Mouse (Mus musculus): ENCODE measurements around the gene Lctl. TPM values are rescaled to one million over a fixed set of nuclear protein-coding genes. Genes with fewer than 3 reads are reported as not detected.

Gene Lctl
- polyA plus RNA-seq (2012; rRNA removed): 0.06 and 0.51 TPM in 2 replicates
- not detected in 2 replicates for polyA plus RNA-seq (2014; fragmentation: Nextera tagmentation; extraction: Ambion mirVana)

GRCm38 (mm10) chr9:64116876-64117275 lies at the start of gene Lctl:
Lctl (plus strand) TSS chr9:64117147.
- ATAC-seq (ENCODE audit: low FRiP score, low read depth): no peak
- H3K4me1 ChIP-seq (ENCODE audit: control insufficient read depth, insufficient read depth, low read length): peaks cover 3% of the 10 kb centered on the region; the same call in 1 of the 2 replicates
- H3K4me3 ChIP-seq (replicated peaks; ENCODE audit: low read length): no peak within 1 kb of the TSS
- DNase-seq (ENCODE audit: low spot score): no peak
- 82% methylated on average over 3 of the region's 3 CpGs for WGBS
- H3K9ac ChIP-seq (ENCODE audit: low read depth, low read length, severe bottlenecking): no peak within 1 kb of the TSS
- H3K36me3 ChIP-seq (ENCODE audit: control insufficient read depth, insufficient read depth, low read length): no peaks in the 10 kb centered on the region
- H3K4me2 ChIP-seq (replicated peaks; ENCODE audit: low read depth, low read length, severe bottlenecking): no peak within 1 kb of the TSS
- no peaks in the 10 kb centered on the region for H3K9me3 ChIP-seq (ENCODE audit: control insufficient read depth, low read length)
- no peak for TF ChIP-seq POLR2A (IDR thresholded peaks at IDR 0.05; ENCODE audit: borderline replicate concordance, extremely low read depth, insufficient read depth, insufficient read length)
- H3K27ac ChIP-seq (replicated peaks; ENCODE audit: low read depth, low read length): no peak within 1 kb of the TSS
- H3K27me3 ChIP-seq (ENCODE audit: control insufficient read depth, insufficient read depth, low read length): no peaks in the 10 kb centered on the region

GRCm38 (mm10) chr9:64067787-64068186 lies 49.2 kb upstream of the Lctl start:
- no peak for TF ChIP-seq POLR2A (IDR thresholded peaks at IDR 0.05; ENCODE audit: borderline replicate concordance, extremely low read depth, insufficient read depth, insufficient read length)
- WGBS: 79% methylated on average over 4 of the region's 5 CpGs
- ATAC-seq (ENCODE audit: low FRiP score, low read depth): no peak
- Histone ChIP-seq H3K9me3 (ENCODE audit: control insufficient read depth, low read length) (no peaks in the 10 kb centered on the region), H3K27ac (replicated peaks; ENCODE audit: low read depth, low read length) (no peak overlapping the region), H3K4me1 (ENCODE audit: control insufficient read depth, insufficient read depth, low read length) (peaks cover 9% of the 10 kb centered on the region), H3K27me3 (ENCODE audit: control insufficient read depth, insufficient read depth, low read length) (no peaks in the 10 kb centered on the region), H3K9ac (ENCODE audit: low read depth, low read length, severe bottlenecking) (no peak overlapping the region), H3K4me3 (replicated peaks; ENCODE audit: low read length) (no peak overlapping the region), H3K36me3 (ENCODE audit: control insufficient read depth, insufficient read depth, low read length) (no peaks in the 10 kb centered on the region), H3K4me2 (replicated peaks; ENCODE audit: low read depth, low read length, severe bottlenecking) (no peak overlapping the region)
- no peak for DNase-seq (ENCODE audit: low spot score)

GRCm38 (mm10) chr9:64068571-64068970 lies 48.4 kb upstream of the Lctl start:
- WGBS: 86% methylated on average over 1 of the region's 1 CpGs
- TF ChIP-seq POLR2A (IDR thresholded peaks at IDR 0.05; ENCODE audit: borderline replicate concordance, extremely low read depth, insufficient read depth, insufficient read length): no peak

GRCm38 (mm10) chr9:64069131-64069530 lies 47.8 kb upstream of the Lctl start:
- TF ChIP-seq POLR2A (IDR thresholded peaks at IDR 0.05; ENCODE audit: borderline replicate concordance, extremely low read depth, insufficient read depth, insufficient read length): no peak
- no peaks in the 10 kb centered on the region for H3K27me3 ChIP-seq (ENCODE audit: control insufficient read depth, insufficient read depth, low read length)
- DNase-seq (ENCODE audit: low spot score): no peak
- WGBS: 80% methylated on average over 5 of the region's 5 CpGs
- H3K9ac ChIP-seq (ENCODE audit: low read depth, low read length, severe bottlenecking): no peak overlapping the region
- no peak overlapping the region for H3K4me2 ChIP-seq (replicated peaks; ENCODE audit: low read depth, low read length, severe bottlenecking)
- H3K9me3 ChIP-seq (ENCODE audit: control insufficient read depth, low read length): no peaks in the 10 kb centered on the region
- ATAC-seq (ENCODE audit: low FRiP score, low read depth): no peak
- H3K4me3 ChIP-seq (replicated peaks; ENCODE audit: low read length): no peak overlapping the region
- H3K27ac ChIP-seq (replicated peaks; ENCODE audit: low read depth, low read length): no peak overlapping the region
- peaks cover 9% of the 10 kb centered on the region for H3K4me1 ChIP-seq (ENCODE audit: control insufficient read depth, insufficient read depth, low read length)
- no peaks in the 10 kb centered on the region for H3K36me3 ChIP-seq (ENCODE audit: control insufficient read depth, insufficient read depth, low read length)

More at GRCm38 (mm10) chr9:64068571-64068970, 48.4 kb upstream of the Lctl start:
- Histone ChIP-seq H3K9ac (ENCODE audit: low read depth, low read length, severe bottlenecking) (no peak overlapping the region), H3K4me1 (ENCODE audit: control insufficient read depth, insufficient read depth, low read length) (peaks cover 9% of the 10 kb centered on the region), H3K36me3 (ENCODE audit: control insufficient read depth, insufficient read depth, low read length) (no peaks in the 10 kb centered on the region), H3K27ac (replicated peaks; ENCODE audit: low read depth, low read length) (no peak overlapping the region), H3K4me2 (replicated peaks; ENCODE audit: low read depth, low read length, severe bottlenecking) (no peak overlapping the region), H3K27me3 (ENCODE audit: control insufficient read depth, insufficient read depth, low read length) (no peaks in the 10 kb centered on the region), H3K9me3 (ENCODE audit: control insufficient read depth, low read length) (no peaks in the 10 kb centered on the region), H3K4me3 (replicated peaks; ENCODE audit: low read length) (no peak overlapping the region)
- DNase-seq (ENCODE audit: low spot score) (no peak), ATAC-seq (ENCODE audit: low FRiP score, low read depth) (no peak)

GRCm38 (mm10) chr9:64070674-64071073 lies 46.3 kb upstream of the Lctl start:
- Histone ChIP-seq H3K4me3 (replicated peaks; ENCODE audit: low read length) (no peak overlapping the region), H3K9ac (ENCODE audit: low read depth, low read length, severe bottlenecking) (no peak overlapping the region), H3K9me3 (ENCODE audit: control insufficient read depth, low read length) (no peaks in the 10 kb centered on the region), H3K36me3 (ENCODE audit: control insufficient read depth, insufficient read depth, low read length) (no peaks in the 10 kb centered on the region), H3K27ac (replicated peaks; ENCODE audit: low read depth, low read length) (no peak overlapping the region), H3K4me2 (replicated peaks; ENCODE audit: low read depth, low read length, severe bottlenecking) (no peak overlapping the region), H3K4me1 (ENCODE audit: control insufficient read depth, insufficient read depth, low read length) (peaks cover 9% of the 10 kb centered on the region), H3K27me3 (ENCODE audit: control insufficient read depth, insufficient read depth, low read length) (no peaks in the 10 kb centered on the region)
- no peak for ATAC-seq (ENCODE audit: low FRiP score, low read depth)
- TF ChIP-seq POLR2A (IDR thresholded peaks at IDR 0.05; ENCODE audit: borderline replicate concordance, extremely low read depth, insufficient read depth, insufficient read length): no peak
- no peak for DNase-seq (ENCODE audit: low spot score)
- WGBS: 85% methylated on average over 5 of the region's 5 CpGs

GRCm38 (mm10) chr9:64074831-64075230 lies 42.1 kb upstream of the Lctl start:
- Histone ChIP-seq H3K4me1 (ENCODE audit: control insufficient read depth, insufficient read depth, low read length) (peaks cover 5% of the 10 kb centered on the region), H3K9ac (ENCODE audit: low read depth, low read length, severe bottlenecking) (no peak overlapping the region), H3K36me3 (ENCODE audit: control insufficient read depth, insufficient read depth, low read length) (no peaks in the 10 kb centered on the region), H3K27me3 (ENCODE audit: control insufficient read depth, insufficient read depth, low read length) (no peaks in the 10 kb centered on the region), H3K4me3 (replicated peaks; ENCODE audit: low read length) (no peak overlapping the region), H3K9me3 (ENCODE audit: control insufficient read depth, low read length) (no peaks in the 10 kb centered on the region), H3K27ac (replicated peaks; ENCODE audit: low read depth, low read length) (no peak overlapping the region), H3K4me2 (replicated peaks; ENCODE audit: low read depth, low read length, severe bottlenecking) (no peak overlapping the region)
- ATAC-seq (ENCODE audit: low FRiP score, low read depth): no peak
- TF ChIP-seq POLR2A (IDR thresholded peaks at IDR 0.05; ENCODE audit: borderline replicate concordance, extremely low read depth, insufficient read depth, insufficient read length): no peak
- no peak for DNase-seq (ENCODE audit: low spot score)
- WGBS: 31% methylated on average over 8 of the region's 8 CpGs

Data from limb, embryonic 14.5 days (tissue).